Mouse (Mus musculus): ENCODE data around the gene Txndc2. TPM values are rescaled to one million over a fixed set of nuclear protein-coding genes. Genes with fewer than 3 reads are reported as not detected.
"Not testable (repeated sequence)": the region's sequence is repeated elsewhere in the genome, so short reads cannot be mapped to it uniquely, and the experiment has no call there.

The Txndc2 gene
- total RNA-seq, 2 experiments from 2014 or later, result 2.7 to 26.0 TPM

DNA sequence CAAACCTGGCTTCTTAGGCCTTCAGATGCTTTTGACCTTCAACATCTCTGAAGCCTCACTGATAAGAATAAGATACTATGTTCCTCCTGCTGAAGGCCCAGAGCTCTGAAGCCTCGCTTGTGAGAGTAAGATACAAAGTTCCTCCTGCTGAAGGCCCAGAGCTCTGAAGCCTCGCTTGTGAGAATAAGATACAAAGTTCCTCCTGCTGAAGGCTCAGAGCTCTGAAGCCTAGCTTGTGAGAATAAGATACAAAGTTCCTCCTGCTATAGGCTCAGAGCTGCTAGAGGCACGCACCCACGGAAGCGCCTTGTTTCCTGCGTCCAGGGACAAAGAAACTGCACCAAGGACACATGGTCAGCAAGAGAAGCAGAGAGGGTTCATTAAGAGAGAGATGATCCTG is 14.8 kb upstream of the Txndc2 start:
- no peak for DNase-seq (ENCODE audit: low spot score in 2 of 2)

DNA sequence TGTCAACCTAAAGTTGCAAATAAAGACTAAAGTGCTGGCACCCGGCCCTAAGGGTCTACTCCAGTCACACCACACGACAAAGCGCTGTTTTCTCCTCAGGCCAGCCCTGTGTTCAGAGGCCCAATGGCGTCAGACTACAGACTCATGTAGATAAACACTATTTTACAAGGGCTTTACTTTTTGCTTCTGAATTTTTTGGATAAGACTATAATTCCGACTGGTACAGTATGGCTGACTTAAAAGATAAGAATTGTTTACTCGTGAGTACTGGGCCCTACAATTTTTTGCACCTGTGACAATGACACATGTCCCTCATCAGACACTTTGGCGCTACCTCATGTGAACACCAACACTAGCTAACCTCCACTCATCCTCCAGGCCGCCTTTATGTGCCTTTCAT is 14.1 kb upstream of the Txndc2 start:
- DNase-seq (ENCODE audit: low spot score in 2 of 2), result no peak

DNA sequence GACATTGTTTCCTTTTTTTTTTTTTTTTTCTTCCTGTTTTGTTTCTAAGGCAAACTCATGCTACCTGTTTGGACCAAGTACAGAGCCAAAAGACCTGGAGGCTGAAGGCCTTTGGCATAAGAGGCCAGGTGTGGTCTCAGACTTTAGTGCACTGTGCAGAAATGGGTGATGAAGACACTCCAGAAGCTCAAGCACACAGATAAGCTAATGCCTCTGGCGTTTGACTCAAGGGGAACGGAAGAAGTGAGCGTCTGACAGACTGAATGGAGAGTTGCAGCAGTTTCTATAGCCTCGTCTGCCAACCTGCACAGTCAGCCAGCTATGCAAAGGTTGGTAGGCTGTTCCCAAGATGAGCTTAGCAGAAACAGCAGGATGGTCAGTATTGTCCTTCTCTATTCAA is 13.6 kb upstream of the Txndc2 start:
- no peak for DNase-seq (ENCODE audit: low spot score in 2 of 2)

DNA sequence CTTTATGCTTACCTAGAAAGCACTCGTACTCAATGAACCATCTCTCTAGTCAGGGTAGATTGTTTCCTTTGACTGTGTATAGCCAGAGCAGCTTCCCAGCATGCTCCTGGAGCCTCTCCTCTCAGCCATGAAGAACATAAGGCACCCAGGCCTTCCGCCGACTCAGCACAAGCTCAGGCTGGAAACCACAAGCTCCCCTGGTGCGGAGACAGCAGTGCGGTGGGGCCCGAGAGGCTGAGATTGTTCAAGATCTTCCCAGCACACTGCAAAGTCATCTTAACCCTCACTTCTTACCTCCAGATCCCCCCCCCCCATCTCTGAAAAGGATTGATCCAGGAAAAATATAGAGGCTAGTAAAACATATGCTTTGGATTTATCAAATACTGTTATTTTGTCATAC is 8.6 kb upstream of the Txndc2 start:
- DNase-seq (ENCODE audit: low spot score in 2 of 2), result no peak

DNA sequence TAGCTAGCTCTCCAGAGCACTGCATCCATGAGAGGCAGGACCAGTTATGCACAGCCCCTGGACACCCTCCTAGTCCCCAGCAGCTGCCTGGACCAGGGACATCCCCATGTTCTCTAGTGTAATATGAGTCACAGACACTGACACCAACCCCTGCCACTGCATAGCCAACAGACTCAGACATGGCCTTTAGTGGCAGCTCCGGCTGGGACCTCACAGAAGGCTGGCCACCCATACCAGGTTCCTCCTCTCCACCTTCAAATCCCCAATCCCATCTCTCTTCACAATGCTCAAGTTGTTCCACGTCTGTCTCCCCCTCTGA is 7.2 kb upstream of the Txndc2 start:
- peak in 1 of 2 experiments; percentile 22 for DNase-seq (ENCODE audit: low spot score in 2 of 2)

DNA sequence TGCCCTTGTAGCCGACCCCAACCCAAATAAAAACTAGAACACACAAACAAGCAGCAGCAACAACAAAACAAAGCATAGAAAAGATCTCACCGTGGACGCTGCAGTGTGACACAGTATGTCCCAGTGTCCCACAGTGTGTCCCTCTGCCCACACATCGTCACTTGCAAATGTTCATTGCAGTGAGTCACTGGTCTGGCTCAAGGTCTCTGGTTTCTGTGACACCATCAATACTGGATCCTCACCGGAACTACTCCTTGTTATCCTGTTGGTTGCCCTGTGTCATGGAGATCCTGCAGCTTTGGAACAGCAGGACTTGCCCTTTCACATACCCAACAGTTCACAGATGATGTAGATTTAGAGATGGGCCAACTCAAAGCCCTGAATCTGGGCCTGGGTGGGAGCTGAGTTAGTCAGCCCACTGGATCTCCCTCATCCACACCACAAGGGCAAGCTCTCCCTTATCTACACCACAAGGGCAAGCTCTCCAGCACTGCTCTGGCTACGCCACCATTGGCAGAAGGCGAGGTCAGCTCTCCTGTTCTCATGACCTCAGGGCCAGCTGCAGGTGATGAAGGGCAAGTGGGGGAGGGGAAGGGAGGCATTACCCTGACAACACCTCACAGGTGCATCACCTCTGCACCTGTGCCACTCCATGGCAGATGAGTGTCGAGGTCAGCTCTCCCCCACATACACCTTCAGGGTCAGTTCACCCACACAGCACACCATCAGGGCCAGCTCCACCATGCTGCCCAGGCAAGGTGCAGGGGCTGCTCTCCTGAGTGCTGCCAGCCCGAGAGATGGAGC is 6.6 kb upstream of the Txndc2 start:
- DNase-seq (ENCODE audit: low spot score in 2 of 2), result peak; percentile 40 to 64

DNA sequence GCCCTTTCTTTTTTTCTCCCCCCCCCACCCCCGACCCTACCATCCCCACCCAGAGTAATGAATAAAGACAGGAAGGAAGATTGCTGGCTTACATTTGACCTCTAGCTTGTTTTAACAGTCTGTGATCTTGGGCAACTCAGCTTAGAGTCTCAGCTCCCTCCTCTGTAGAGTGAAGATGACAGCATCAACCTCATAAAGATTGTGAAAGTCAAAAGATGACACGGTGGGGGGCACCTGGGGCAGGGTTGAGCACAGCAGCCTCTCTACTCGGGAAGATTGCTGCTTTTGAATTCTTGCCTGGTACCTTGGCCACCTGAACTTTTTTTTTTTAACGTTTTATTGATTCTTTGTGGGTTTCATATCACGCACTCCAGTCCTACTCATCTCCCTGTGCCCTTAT is 6.0 kb upstream of the Txndc2 start:
- no peak for DNase-seq (ENCODE audit: low spot score in 2 of 2)

DNA sequence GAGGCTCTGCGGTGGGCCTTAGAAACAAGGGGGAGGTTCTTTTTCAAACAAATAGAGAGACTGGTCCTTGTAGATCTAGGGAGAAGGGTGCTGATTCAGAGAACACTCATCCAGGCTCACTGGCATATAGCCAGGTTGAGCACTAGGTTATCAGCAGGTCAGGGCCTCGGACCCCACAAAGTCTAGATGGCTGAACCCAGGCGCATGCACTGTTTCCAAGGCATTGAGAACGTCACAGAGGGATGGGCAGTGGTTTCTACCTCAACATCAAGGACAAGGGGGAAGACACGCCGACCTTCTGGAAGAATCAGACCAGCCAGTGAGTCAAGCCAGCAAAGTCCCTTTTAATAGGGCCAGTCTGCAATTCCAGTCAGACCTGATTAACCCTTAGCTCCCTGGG is 5.3 kb upstream of the Txndc2 start:
- peak; percentile 50 to 70 for DNase-seq (ENCODE audit: low spot score in 2 of 2)

DNA sequence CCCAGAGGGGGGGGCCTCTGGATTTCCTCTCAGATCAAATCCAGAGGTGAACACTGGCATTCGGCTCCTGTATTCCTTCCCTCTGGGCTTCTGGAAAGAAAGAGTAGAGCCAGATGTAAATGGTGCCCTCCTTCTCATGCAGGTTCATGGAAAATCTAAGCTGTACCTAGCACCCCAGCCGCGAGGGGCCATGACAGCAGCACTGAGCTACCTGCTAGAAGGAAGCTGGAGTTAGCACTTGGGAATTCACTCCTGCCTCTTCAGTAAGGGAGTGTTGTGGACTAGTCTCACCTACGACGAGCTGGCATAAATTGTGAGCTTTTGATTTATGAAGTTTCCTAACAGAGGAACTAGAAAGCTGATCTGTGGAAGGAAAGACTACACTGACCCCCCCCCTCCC is 1.6 kb upstream of the Txndc2 start:
- DNase-seq (ENCODE audit: low spot score in 2 of 2), result no peak

DNA sequence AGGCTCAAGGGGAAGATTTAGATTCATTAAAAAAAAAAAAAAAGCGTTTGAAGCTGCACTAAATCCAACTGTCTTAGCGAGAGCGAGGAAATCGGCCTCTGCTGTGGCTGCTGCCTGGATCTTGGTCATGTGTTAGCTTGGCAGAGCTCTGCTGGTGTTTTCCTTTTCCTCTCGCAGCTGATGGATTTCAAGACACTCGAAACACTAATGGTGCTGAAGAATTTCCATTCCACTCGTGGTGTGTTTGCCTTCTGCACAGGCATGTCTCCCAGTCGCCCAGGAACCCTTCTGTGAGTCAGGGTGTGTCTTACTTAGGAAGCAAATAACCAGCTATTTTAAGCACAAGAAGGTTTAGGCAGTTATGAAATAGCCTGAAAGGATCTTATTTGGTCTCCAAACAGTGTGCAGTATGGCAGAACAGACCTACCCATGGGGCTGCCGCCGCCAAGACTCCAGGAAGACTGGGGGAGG is 1.1 kb upstream of the Txndc2 start:
- DNase-seq (ENCODE audit: low spot score in 2 of 2), result no peak

DNA sequence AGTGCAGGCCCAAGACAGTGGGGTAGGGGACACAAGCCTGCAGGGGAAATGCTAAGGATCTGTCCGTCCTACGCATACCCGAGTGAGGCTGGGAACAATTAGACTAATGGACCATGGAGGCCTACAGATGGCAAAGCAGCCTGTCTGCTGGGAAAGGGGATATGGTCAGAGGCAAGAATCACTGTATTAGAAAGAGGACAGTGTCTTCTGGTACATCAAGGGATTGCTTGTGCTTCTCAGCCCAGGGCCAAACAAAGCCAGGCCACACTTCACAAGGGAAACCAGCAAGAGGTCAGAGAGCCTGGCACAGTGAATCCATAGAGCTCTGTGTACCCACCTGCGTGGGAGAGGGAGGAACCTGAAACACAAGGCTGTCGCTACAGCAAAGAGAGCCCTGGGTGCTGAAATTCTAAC is 617 bp upstream of the Txndc2 start:
- DNase-seq (ENCODE audit: low spot score in 2 of 2), result no peak

DNA sequence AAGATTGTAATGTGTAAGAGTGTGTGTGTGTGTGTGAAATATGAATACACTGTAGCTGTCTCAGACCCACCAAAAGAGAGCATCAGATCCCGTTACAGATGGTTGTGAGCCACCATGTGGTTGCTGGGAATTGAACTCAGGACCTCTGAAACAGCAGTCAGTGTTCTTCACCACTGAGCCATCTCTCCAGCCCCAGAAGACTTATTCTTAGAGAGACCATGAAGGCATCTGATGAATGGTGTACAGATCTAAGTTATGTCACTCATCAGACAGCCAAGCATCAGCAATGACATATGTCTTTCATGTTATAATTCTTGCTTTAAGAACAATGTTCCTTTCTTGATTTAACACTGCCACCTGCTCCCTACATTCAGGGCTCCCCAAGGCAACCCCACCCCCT is 2.8 kb downstream of the Txndc2 start:
- no peak for DNase-seq (ENCODE audit: low spot score in 2 of 2)

DNA sequence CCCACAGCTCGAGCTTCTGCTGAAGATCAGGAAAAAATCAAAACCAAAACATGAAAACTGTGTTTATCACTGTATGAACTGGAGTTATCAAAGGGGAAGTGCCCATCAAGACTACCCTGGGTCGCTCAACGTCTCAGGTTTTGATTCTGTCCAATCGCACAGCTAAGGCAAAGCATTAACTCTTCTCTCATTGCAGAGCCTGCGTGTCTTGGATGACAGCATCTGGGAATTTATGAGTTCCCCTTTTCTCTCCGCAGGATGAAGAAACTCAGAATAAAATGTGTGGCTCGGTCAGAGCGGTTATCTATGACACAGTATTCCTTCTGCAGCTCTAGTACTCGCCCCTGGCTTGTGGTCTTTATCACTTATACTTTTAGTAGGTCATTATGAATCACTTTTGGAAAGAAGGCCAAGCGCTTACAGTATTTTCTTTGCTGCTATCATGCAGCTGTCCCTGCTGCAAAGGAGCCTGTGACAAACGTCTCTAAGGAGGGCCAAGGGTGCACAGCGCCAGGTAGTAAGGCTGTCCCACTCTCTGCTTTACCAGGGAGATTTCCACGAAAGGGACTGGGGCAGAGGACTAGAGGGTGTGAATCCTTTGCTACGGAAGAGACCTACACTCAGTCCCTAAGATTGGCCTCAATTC is 6.1 kb downstream of the Txndc2 start:
- DNase-seq (ENCODE audit: low spot score in 2 of 2), result no peak

DNA sequence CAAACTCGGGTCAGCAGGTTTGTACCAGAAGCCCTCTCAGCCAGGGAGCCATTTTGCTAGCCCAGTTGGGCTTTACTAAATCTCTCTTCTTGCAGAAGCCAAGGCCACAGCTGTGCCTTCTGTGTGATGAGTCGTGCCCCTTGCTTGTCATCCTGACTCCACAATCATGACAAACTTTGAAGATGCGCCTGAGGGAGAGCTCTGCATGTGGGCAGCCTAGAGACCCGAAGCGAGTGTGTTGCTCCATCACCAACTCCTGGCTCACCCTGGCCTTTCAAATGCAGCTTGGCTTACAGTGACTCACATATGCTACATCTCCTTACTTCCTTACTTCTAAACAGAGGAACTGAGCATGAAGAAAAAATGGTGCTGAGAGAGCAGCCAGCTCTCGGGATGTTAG is 12.0 kb downstream of the Txndc2 start:
- no peak for DNase-seq (ENCODE audit: low spot score in 2 of 2)

DNA sequence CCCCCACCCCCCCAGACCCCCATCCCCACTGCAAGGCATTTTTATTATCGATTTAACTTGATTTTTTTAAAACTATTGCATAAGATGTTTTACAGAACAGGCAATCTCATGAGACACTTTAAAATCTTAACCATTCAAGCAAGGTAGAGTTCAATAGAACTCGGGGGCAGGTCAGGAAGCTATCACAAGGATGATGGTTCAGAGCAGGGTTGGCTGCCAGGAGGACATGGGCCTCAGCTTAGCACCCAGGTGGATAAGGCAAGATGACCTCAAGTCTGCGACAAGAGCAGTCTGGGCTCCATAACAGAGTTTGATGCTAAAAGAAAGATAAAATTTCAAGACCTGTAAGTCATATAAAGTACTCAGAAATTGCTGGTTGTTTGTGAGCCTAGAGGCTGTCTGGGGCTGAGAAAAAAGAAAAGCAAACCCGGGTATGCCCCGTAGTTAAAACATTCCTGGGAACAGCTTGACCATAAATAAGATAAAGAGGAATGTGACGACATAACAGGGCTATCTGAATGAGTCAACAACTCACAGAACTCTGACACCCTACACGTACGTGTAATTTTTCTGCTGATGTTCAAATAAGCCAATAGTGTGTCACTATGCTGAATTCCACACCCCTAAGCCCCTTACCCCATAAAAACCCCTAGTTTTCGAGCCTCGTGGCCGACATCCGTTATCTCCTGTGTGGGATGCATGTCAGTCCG is 13.0 kb downstream of the Txndc2 start:
- not testable (repeated sequence) for DNase-seq (ENCODE audit: low spot score in 2 of 2)

DNA sequence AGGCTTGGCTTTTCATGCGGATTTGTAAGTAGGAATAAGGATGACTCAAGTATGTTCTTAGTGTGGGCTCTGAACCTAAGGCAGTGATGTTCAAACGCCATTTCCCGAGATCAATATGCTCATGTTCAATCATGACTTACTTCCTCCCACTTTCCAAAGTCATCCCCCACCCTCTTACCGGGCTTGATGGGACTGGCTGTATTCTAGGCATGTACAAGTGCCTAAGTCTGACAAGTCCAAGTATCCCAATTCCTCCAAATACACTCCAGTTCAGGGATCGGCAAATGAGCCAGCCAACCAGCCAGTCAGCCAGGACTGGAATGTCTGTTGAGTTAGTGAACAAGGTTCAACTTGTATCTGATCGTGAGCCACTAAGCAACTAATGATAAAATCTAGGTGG is 15.7 kb downstream of the Txndc2 start:
- DNase-seq (ENCODE audit: low spot score in 2 of 2), result no peak

DNA sequence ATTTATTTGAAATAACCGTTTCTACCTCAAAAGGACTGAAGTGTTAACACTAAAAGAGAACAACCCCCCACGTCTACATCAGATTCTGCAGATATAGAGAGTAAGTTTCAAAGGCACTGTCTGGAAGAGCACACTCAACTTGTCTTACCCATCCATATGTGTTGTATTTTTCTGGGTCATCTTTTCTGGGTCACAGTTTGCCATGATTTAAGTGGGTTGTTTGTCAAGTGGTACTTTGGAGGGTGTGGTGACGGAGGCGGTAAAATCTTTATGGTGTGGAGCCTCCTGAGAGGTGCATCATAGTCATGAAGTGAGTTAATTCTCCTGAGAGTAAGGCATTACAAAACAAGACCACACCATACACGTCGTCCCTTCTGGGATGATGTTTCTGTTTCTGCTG is 16.4 kb downstream of the Txndc2 start:
- DNase-seq (ENCODE audit: low spot score in 2 of 2), result no peak

DNA sequence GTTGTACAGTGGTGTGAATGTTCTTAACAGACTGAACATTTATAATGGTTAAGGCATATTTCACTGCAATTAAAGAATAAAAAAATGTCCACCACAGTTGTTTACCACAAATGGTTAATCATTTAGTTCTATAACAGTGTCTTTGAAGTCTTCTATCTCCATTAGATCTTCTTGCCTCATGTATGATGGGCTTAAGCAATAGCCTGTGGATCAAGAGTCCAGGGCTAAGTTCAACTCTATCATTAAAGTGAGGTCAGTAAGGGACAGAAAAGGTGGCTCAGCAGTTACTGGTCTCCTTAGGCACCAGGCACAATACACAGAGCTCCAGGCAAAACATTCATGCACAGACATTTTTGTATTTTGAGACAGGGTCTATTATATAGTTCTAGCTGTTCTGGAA is 18.8 kb downstream of the Txndc2 start:
- DNase-seq (ENCODE audit: low spot score in 2 of 2), result no peak

DNA sequence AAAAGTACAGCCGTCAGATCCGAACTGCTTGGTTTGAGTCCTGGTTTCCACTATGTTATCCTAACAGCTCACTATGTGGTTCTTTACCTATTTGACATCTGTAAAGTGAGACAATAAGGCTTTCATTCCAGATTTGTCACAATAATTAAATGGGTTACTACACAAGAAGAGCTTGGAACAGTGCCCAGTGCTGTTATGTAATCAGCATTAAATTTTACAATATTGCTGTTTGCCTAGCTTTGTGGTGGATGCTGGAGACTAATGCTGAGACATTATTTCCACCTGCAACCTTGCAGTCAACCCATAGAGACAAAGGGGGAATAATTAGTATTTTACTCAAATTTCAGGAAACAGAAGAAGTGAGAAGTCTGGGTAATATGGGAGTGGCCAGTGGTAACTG is 23.5 kb downstream of the Txndc2 start:
- no peak for DNase-seq (ENCODE audit: low spot score in 2 of 2)

DNA sequence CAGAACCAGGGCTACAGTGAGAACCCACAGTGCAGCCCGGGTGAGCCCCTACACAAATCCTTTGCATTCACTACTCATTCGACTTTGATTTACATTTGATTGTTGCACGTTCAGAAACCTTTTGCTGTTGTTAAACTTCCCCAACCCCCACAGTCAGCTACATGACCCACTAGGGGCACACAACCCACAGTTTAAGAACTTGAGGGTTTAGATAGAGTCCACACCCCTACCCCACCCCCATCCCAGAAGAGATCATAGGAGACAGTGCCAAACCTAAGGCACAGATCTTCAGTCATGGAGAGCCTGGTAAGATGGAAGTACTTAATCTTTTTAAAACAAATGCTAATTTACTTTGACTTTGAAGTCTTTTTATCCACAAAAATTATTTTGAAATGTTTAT is 26.3 kb downstream of the Txndc2 start:
- DNase-seq (ENCODE audit: low spot score in 2 of 2), result no peak

DNA sequence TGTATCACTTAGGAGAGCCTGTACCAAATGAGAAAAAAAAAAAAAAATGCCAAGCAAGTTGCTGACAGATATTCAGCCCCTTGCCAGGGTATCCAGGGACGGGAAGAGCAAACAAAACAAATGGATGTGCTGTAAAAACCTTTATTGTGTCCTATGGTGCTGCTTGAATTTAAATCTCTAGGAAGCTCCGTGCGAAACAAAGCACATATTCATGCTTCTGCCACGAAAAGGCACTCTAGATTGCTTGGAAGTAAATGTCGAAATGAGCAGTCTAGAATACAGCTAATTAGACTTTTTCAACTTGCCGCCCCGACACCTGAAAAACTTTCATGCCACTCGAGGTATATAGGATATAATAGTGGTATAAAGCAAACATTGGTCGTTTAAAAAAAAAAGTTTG is 27.5 kb downstream of the Txndc2 start:
- no peak for DNase-seq (ENCODE audit: low spot score in 2 of 2)
